Mouse (Mus musculus): ENCODE data around the gene Tpst1. TPM values are rescaled to one million over a fixed set of nuclear protein-coding genes. Genes with fewer than 3 reads are reported as not detected.
A peak's percentile ranks its signal among the peaks of the same experiment; 100 is the strongest.

Tpst1 gene
- polyA plus RNA-seq, 1 experiment = 22.3 TPM

DNA sequence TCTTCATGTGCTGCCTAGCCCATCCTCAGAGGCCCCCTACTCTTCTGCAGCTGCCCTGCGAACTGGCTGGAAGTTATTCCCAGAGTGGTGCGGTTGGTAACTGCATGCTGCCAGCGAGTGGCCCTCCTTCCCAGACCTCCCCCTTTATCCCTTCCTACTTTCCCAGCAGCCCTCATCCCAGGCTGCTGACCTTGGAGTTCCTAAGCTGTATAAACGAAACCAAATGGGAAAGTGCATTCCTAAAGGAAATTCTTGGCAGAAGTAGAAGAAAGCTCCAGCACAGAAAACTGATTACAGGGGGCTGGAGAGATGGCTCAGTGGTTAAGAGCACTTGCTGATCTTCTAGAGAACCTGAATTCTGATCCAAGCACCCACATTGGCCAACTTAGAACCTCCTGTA lies 68.9 kb downstream of the Tpst1 start:
- Histone ChIP-seq H3K79me3 (ENCODE audit: low read depth) (no peaks in the 10 kb centered on the region), H3K27me3 (ENCODE audit: control insufficient read depth, insufficient read depth, insufficient read length) (no peaks in the 10 kb centered on the region), H3K79me2 (ENCODE audit: control insufficient read depth, insufficient read depth) (no peaks in the 10 kb centered on the region), H3ac (ENCODE audit: control insufficient read depth, insufficient read length, low read depth) (no peak overlapping the region), H3K4me3 (ENCODE audit: insufficient read depth, poor library complexity, severe bottlenecking) (no peak overlapping the region), H3K36me3 (ENCODE audit: control insufficient read depth, insufficient read depth) (no peaks in the 10 kb centered on the region)
- TF ChIP-seq MYOD1 (IDR thresholded peaks at IDR 0.05; ENCODE audit: control insufficient read depth, insufficient read length, low read depth) (no peak), USF1 (IDR thresholded peaks at IDR 0.05; ENCODE audit: low read depth) (no peak), FOSL1 (IDR thresholded peaks at IDR 0.05; ENCODE audit: insufficient read depth, low read length, poor library complexity, severe bottlenecking) (no peak), CEBPB (IDR thresholded peaks at IDR 0.05; ENCODE audit: low read depth) (no peak), CTCF (IDR thresholded peaks at IDR 0.05; ENCODE audit: control insufficient read depth, insufficient read depth, insufficient read length) (no peak), MYOG (IDR thresholded peaks at IDR 0.05; ENCODE audit: control insufficient read depth, extremely low read depth, insufficient read length) (no peak), MAX (IDR thresholded peaks at IDR 0.05) (no peak)

DNA sequence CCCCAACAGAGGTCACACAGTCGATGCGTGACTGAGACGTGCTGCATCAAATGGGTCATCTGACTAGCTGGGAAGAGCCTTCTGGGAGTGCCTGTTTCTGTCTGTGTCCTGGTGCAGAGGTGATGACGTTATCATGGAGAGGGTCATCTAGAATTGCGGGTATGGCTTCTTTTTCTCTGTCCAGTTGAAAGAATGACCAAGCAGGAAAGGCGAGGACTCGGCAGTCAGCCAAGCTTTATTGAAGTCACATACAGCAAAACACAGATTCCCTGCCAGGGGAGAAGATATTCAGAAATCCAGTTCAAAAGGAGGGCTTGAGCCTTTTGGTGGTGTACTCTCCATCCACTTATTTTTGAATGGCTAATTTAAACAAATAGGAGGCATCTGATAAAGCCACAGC lies 70.0 kb downstream of the Tpst1 start:
- Histone ChIP-seq H3K79me3 (ENCODE audit: low read depth) (no peaks in the 10 kb centered on the region), H3K4me3 (ENCODE audit: insufficient read depth, poor library complexity, severe bottlenecking) (no peak overlapping the region), H3K27me3 (ENCODE audit: control insufficient read depth, insufficient read depth, insufficient read length) (no peaks in the 10 kb centered on the region), H3K36me3 (ENCODE audit: control insufficient read depth, insufficient read depth) (no peaks in the 10 kb centered on the region), H3K79me2 (ENCODE audit: control insufficient read depth, insufficient read depth) (no peaks in the 10 kb centered on the region), H3ac (ENCODE audit: control insufficient read depth, insufficient read length, low read depth) (no peak overlapping the region)
- no peak for TF ChIP-seq MYOG (IDR thresholded peaks at IDR 0.05; ENCODE audit: control insufficient read depth, extremely low read depth, insufficient read length)
- TF ChIP-seq USF1 (IDR thresholded peaks at IDR 0.05; ENCODE audit: low read depth) = no peak
- no peak for TF ChIP-seq MAX (IDR thresholded peaks at IDR 0.05)
- TF ChIP-seq MYOD1 (IDR thresholded peaks at IDR 0.05; ENCODE audit: control insufficient read depth, insufficient read length, low read depth) = no peak
- no peak for TF ChIP-seq CEBPB (IDR thresholded peaks at IDR 0.05; ENCODE audit: low read depth)
- TF ChIP-seq FOSL1 (IDR thresholded peaks at IDR 0.05; ENCODE audit: insufficient read depth, low read length, poor library complexity, severe bottlenecking) = no peak
- no peak for TF ChIP-seq CTCF (IDR thresholded peaks at IDR 0.05; ENCODE audit: control insufficient read depth, insufficient read depth, insufficient read length)

DNA sequence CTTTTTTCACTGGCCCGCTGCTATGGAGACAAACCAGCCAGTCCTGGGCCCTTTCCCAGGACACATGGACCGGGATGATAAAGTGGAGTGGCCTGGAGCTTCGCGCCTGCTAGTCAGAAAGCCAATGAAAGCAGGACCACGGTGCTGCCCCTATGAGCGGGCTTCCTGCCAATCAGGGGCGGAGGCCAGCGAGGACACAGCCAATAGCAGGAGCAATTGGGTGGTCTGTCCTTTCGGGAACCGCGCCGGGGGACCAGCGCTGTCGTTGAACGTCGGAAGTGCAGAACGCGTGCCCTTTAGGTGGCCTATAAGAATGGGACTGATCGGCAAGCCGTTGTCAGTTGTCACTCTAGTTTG lies 70.8 kb downstream of the Tpst1 start:
- no peaks in the 10 kb centered on the region for H3K36me3 ChIP-seq (ENCODE audit: control insufficient read depth, insufficient read depth)
- H3K79me2 ChIP-seq (ENCODE audit: control insufficient read depth, insufficient read depth) = no peaks in the 10 kb centered on the region
- H3ac ChIP-seq (ENCODE audit: control insufficient read depth, insufficient read length, low read depth) = no peak overlapping the region
- H3K4me3 ChIP-seq (ENCODE audit: insufficient read depth, poor library complexity, severe bottlenecking) = peak overlapping the region; percentile 21
- no peaks in the 10 kb centered on the region for H3K79me3 ChIP-seq (ENCODE audit: low read depth)
- H3K27me3 ChIP-seq (ENCODE audit: control insufficient read depth, insufficient read depth, insufficient read length) = no peaks in the 10 kb centered on the region
- TF ChIP-seq CEBPB (IDR thresholded peaks at IDR 0.05; ENCODE audit: low read depth) (no peak), MAX (IDR thresholded peaks at IDR 0.05) (no peak), MYOD1 (IDR thresholded peaks at IDR 0.05; ENCODE audit: control insufficient read depth, insufficient read length, low read depth) (no peak), MYOG (IDR thresholded peaks at IDR 0.05; ENCODE audit: control insufficient read depth, extremely low read depth, insufficient read length) (no peak), FOSL1 (IDR thresholded peaks at IDR 0.05; ENCODE audit: insufficient read depth, low read length, poor library complexity, severe bottlenecking) (no peak), USF1 (IDR thresholded peaks at IDR 0.05; ENCODE audit: low read depth) (no peak), CTCF (IDR thresholded peaks at IDR 0.05; ENCODE audit: control insufficient read depth, insufficient read depth, insufficient read length) (no peak)

DNA sequence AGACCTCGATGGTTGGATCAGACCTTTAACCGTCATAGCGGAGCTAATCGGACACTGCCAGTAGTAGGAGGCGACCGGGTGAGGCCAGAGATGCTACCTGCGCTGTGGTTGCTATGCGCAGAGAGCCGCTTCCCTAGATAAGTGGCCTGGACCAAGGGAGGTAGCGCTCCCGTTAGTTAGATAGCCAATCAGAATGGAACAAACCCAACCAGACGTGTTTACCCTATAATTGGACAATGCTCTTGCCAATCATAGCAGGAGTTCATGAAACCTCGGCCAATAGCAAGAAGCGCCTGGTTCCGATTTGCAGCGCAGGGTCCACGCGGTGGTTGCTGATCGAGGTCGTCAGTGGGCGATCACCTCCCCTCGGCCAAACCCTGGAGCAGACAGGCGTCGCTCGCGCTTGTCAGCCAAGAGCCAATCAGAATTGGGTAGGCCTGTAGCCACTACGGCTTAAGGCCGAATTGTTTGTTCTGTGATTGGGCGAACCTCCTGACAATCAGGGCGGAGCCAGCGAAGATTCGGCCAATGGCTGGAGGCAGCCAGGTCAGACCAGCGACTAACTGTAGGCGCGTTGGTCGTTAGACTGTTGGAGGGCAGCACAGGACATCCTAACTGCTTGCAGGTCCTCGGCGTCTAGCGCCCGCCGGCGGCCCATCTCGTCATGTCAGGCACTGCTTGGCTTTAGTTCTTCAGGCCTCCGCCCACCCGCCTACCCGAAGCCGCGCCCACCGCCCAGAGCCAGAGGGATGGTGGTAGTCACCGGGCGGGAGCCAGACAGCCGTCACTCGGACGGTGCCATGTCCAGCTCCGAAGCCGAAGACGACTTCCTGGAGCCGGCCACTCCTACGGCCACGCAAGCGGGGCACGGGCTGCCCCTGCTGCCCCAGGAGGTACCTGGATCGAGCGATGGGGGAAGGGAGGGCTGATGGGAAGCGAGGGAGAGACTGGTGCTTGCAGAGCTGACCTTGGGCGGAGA lies 71.5 kb downstream of the Tpst1 start, which contains the start of gene Kctd7:
Gene Kctd7 (plus strand): TSS at position 528 of the 979 bp plus-strand sequence.
- peak within 1 kb of the TSS; percentile 76 for H3ac ChIP-seq (ENCODE audit: control insufficient read depth, insufficient read length, low read depth)
- no peaks in the 10 kb centered on the region for H3K79me3 ChIP-seq (ENCODE audit: low read depth)
- H3K79me2 ChIP-seq (ENCODE audit: control insufficient read depth, insufficient read depth) = no peaks in the 10 kb centered on the region
- TF ChIP-seq CTCF (IDR thresholded peaks at IDR 0.05; ENCODE audit: control insufficient read depth, insufficient read depth, insufficient read length) (peak; percentile 65), FOSL1 (IDR thresholded peaks at IDR 0.05; ENCODE audit: insufficient read depth, low read length, poor library complexity, severe bottlenecking) (no peak), MAX (IDR thresholded peaks at IDR 0.05) (peak; percentile 25)
- H3K4me3 ChIP-seq (ENCODE audit: insufficient read depth, poor library complexity, severe bottlenecking) = peak within 1 kb of the TSS; percentile 27
- H3K27me3 ChIP-seq (ENCODE audit: control insufficient read depth, insufficient read depth, insufficient read length) = no peaks in the 10 kb centered on the region
- no peaks in the 10 kb centered on the region for H3K36me3 ChIP-seq (ENCODE audit: control insufficient read depth, insufficient read depth)

DNA sequence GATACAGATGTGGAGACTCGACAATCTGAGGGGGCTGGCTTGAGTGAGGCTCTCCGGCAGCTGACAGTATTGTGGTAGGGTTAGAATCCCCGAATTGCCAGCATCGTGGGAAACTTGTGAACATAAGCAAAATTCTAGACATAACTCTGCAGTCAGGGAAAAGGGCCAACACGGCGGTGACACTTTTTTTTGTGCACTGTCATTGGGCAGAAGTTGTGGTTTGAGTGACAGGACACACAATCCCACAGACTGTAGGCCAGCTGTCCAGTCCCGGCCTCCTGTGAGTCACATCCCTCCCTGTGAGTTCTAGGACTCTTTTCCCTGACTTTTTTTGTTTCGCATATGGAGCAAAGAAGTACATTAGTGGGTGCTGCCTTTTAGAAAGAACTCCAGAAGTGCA lies 72.8 kb downstream of the Tpst1 start:
- H3ac ChIP-seq (ENCODE audit: control insufficient read depth, insufficient read length, low read depth) = no peak overlapping the region
- no peaks in the 10 kb centered on the region for H3K79me2 ChIP-seq (ENCODE audit: control insufficient read depth, insufficient read depth)
- no peaks in the 10 kb centered on the region for H3K36me3 ChIP-seq (ENCODE audit: control insufficient read depth, insufficient read depth)
- no peak for TF ChIP-seq MAX (IDR thresholded peaks at IDR 0.05)
- no peak for TF ChIP-seq USF1 (IDR thresholded peaks at IDR 0.05; ENCODE audit: low read depth)
- no peak for TF ChIP-seq CTCF (IDR thresholded peaks at IDR 0.05; ENCODE audit: control insufficient read depth, insufficient read depth, insufficient read length)
- TF ChIP-seq MYOG (IDR thresholded peaks at IDR 0.05; ENCODE audit: control insufficient read depth, extremely low read depth, insufficient read length) = no peak
- TF ChIP-seq MYOD1 (IDR thresholded peaks at IDR 0.05; ENCODE audit: control insufficient read depth, insufficient read length, low read depth) = peak; percentile 84
- TF ChIP-seq FOSL1 (IDR thresholded peaks at IDR 0.05; ENCODE audit: insufficient read depth, low read length, poor library complexity, severe bottlenecking) = no peak
- no peak for TF ChIP-seq CEBPB (IDR thresholded peaks at IDR 0.05; ENCODE audit: low read depth)
- no peaks in the 10 kb centered on the region for H3K79me3 ChIP-seq (ENCODE audit: low read depth)
- no peaks in the 10 kb centered on the region for H3K27me3 ChIP-seq (ENCODE audit: control insufficient read depth, insufficient read depth, insufficient read length)
- no peak overlapping the region for H3K4me3 ChIP-seq (ENCODE audit: insufficient read depth, poor library complexity, severe bottlenecking)
